Mouse (Mus musculus): Measurements from ENCODE around the gene Cecr2.

DNA sequence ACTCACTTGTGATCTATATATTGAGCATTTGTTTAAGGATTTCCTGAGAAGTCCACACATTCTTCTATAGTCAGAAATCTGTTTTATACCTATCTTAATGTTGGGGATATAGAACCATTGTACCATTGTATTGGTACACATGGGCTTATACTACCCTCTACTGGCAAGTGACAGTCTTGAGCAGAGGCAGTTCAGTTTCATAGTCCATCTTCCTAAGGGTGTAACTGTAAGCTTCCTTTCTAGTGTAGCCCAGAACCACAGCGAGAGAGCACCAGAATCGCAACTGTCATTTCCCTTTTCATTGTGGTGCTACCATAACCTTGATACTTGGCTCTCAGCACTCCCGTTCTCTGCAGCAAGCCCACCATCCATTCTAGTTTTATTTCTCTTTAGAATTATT lies 70.4 kb downstream of the Cecr2 start:
- TF ChIP-seq CTCF (IDR thresholded peaks at IDR 0.05; ENCODE audit: low read depth, low read length) (peak; percentile 43; the same call in 1 of the 2 replicates), POLR2A (IDR thresholded peaks at IDR 0.05; ENCODE audit: extremely low read depth, insufficient read depth, low read length) (no peak)
